Mouse (Mus musculus): ENCODE measurements at regions not wholly inside any gene's neighbourhood (a gene's known extent, or its start where the extent isn't known, plus 50 kb on each side); places are given as distances from the start of the nearest gene placed in this dataset.

GRCm38 (mm10) chrX:159031927-159032326, 178.2 kb upstream of the Rps6ka3 start:
- TF ChIP-seq USF1 (IDR thresholded peaks at IDR 0.05; ENCODE audit: low read depth), result no peak
- no peak for TF ChIP-seq CEBPB (IDR thresholded peaks at IDR 0.05; ENCODE audit: insufficient read depth, poor library complexity, severe bottlenecking)
- TF ChIP-seq POLR2AphosphoS2 (IDR thresholded peaks at IDR 0.05; ENCODE audit: insufficient read length, low read depth), result no peak
- no peak for TF ChIP-seq SRF (IDR thresholded peaks at IDR 0.05; ENCODE audit: control insufficient read depth, insufficient read length, low read depth)
- TF ChIP-seq TCF12 (IDR thresholded peaks at IDR 0.05; ENCODE audit: insufficient read depth, poor library complexity, severe bottlenecking), result no peak
- TF ChIP-seq POLR2A (IDR thresholded peaks at IDR 0.05; ENCODE audit: insufficient read length, low read depth), result no peak
- no peak for TF ChIP-seq MYOG (IDR thresholded peaks at IDR 0.05; ENCODE audit: control insufficient read depth in 1 of 3, insufficient read depth in 1 of 3, insufficient read length in 2 of 3, low read depth in 2 of 3)
- no peak for TF ChIP-seq E2F4 (IDR thresholded peaks at IDR 0.05; ENCODE audit: insufficient read depth)
